Mouse (Mus musculus) cerebellum, adult 8-10 months (tissue): ENCODE results near the gene Vps13c.

ENCODE experiments used
- DNase-seq: peaks from one replicate; pipeline ENCODE4 v3.0.0; 2022

Vps13c gene

GRCm38 (mm10) chr9:67886981-67887720 is 47.0 kb downstream of the Vps13c start:
- no peak for DNase-seq

GRCm38 (mm10) chr9:67893474-67893873 is 53.3 kb downstream of the Vps13c start:
- DNase-seq: no peak

DNA sequence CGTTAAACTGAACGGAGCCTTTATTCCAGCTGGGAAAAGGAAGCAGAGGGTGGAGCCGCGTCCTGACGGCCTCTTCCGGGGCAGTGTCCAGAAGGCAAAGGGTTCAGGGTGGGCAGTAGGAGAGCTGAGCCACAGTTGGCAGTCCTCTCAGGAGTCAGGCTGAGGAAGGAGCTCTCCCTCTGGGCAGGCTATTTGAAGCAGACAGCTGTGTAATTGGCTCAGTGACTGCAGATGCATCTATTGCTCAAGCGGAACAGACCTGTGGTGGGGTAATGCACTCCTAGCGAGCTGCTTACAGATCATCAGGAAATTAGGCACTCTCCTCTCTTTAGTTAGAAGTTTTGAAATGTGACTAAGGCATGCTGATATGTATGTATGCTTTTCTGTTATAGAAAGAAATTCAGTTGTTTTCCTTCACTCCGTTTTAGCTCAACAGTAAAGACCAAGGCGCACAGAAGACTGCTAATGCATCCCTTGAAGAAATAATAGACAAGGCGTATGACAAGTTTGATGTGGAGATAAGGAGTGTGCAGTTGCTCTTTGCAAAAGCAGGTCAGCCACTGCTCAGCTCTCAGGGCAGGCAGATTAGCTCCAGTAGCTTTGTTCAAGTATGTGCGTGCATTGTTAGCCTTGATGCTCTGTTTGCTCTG is 56.6 kb downstream of the Vps13c start:
- no peak for DNase-seq

- DNase-seq: no peak
These were observed 60.2 kb downstream of the Vps13c start for GRCm38 (mm10) chr9:67900398-67900797.

DNA sequence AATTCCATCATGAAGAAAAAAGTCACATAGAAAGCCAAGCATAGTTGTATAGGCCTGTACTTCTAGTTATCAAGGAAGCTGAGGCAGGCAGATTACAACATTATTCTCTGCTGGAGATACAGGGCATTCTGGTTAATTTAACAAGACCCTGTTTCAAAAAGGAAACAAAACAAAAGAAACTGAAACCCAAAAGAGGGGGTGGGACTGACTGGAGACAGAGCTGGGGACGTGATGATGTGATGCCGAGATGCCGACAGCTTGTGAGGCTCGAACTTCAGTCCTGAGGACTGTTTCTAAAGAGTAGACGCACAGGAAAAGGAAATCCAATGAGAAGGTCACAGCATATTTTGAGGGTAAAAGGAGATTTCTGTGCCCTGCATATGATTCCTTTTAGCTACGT is 64.2 kb downstream of the Vps13c start:
- no peak for DNase-seq

GRCm38 (mm10) chr9:67905541-67905940 is 65.3 kb downstream of the Vps13c start:
- DNase-seq: no peak

- DNase-seq: no peak
These were observed 74.5 kb downstream of the Vps13c start for GRCm38 (mm10) chr9:67914681-67915080.

DNA sequence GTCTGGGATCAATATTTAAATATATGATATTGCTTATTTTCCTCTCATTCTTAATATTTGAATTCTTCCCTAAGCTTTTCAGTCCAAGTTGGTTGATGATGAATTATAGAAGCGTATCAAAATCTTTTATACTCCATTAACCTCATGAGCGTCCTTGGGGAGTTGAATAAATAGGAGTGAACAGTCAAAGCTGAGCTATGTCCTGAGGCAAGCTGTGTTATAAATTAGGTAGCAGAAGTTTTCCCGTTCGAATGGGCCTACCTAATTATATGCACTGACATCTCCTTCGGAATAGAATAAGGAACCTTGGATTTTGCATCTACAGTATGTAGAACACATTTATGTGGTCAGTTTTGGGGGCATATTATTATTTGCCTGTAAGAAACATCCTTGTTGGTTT is 82.2 kb downstream of the Vps13c start:
- DNase-seq: no peak

DNA sequence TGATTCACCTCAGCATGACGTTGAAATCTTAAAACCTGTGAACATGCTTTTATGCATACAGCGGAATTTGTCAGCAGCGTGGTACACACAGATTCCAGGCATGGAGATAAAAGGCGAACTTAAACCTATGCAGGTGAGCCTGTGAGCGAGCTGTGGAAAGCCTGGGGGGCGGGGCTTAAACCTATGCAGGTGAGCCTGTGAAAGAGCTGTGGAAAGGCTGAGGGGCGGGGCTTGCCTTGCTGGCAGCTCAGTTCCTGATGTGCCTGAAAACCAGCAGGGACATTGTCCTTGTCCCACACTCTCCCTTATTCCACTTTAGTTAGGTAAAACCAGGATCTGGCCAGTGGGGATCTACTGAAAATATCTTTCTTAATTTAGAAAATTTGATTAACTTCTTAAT is 90.4 kb downstream of the Vps13c start:
- no peak for DNase-seq

DNA sequence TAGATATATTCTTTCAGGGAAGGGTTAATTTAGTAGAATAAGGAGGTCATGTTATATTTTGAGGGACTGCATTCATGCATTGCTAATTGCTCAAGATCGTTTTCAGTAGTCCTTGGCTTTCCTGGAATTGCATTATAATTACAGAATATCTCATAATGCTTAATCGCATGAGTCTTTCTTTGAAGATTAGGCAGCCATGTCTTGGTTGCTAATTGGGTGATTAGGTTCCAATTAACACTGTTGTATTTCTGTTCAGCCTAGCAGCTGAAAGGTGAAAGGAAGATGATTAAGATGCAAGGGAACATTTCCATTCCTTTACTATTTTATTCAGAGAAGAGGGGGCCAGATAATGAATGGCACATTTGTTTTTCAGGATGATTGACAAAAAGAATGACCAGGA is 97.1 kb downstream of the Vps13c start:
- no peak for DNase-seq

GRCm38 (mm10) chr9:67955466-67956010 is 115.3 kb downstream of the Vps13c start:
- DNase-seq: no peak

- no peak for DNase-seq
These were observed 121.8 kb downstream of the Vps13c start for GRCm38 (mm10) chr9:67961953-67962352.

DNA sequence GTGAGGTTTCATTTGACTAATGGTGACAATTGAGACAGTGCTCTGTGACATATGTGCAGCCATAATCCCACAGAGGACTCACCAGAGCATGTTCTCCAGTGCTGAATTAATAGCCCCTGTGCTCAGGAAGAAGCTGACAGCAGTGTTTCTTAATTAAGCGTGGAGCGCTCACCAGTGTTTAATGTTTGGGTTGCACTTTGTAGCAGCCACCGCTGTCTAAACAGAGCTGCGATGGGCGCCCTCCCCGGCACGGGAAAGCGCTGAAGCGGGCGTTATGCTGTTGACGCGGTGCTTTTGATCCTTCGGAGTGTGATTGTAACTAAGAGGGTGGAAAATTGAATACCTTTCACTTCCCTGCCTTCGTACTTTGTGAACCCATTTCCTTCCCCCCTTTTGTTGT is 125.7 kb downstream of the Vps13c start:
- DNase-seq: no peak

DNA sequence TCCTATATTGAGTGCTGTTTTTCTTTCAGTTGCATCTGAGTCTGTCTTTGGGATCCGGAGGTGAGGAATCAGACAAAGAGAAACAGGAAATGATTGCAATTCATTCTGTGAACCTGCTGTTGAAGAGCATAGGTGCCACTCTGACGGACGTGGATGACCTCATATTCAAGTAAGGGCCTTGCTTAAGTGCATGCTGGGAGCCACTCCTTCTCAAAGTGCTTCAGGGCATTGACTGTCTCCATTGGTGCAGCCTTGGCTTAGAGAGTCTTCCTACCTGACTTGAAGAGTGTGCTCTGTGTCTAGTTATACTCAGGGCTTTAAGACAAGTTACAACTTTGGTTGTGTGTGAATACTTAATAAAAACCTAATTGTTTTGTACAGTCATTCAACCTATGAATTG is 126.8 kb downstream of the Vps13c start:
- no peak for DNase-seq

- peak; percentile 11 for DNase-seq
These were observed 133.3 kb downstream of the Vps13c start for GRCm38 (mm10) chr9:67973451-67973850.

GRCm38 (mm10) chr9:67975491-67975890 is 135.3 kb downstream of the Vps13c start:
- no peak for DNase-seq

DNA sequence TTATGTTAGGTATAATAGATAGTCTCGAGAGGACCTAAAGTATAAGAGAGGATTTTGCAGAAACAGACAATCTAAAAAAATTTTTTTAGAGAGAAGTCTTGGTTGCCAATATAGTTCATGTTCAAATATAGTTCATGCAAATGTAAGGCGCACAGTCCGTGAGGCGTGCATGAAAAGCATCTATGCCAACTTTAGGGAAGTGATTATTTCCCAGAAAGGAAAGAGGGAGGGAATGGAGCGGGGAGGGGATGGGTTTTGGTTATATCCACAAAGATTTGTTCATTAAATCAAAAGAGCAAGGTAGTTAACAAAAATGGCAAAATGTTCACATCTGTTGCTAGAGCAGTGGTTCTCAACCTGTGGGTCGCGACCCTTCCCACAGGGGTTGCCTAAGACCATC is 166.4 kb downstream of the Vps13c start:
- no peak for DNase-seq

DNA sequence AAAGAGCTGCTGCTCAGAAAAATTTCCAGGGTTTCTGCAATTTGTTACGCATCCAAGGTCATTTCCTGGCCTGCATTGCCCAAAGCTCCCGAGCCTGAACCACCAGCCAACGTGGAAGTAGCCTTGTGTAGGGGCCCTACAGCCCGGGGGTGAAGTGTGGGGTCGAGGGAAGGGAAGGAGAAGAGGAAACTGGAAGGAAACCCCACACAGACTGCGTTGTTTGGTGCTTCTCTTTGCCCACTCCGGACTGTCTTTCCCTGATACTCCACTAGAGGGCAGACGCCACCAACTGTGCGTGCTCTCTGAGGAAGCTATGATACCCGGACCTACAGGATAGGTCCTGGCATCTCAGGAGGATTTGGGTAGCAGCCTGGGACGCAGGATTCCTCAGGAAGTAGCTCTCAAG is 174.8 kb downstream of the Vps13c start:
- peak; percentile 79 for DNase-seq

DNA sequence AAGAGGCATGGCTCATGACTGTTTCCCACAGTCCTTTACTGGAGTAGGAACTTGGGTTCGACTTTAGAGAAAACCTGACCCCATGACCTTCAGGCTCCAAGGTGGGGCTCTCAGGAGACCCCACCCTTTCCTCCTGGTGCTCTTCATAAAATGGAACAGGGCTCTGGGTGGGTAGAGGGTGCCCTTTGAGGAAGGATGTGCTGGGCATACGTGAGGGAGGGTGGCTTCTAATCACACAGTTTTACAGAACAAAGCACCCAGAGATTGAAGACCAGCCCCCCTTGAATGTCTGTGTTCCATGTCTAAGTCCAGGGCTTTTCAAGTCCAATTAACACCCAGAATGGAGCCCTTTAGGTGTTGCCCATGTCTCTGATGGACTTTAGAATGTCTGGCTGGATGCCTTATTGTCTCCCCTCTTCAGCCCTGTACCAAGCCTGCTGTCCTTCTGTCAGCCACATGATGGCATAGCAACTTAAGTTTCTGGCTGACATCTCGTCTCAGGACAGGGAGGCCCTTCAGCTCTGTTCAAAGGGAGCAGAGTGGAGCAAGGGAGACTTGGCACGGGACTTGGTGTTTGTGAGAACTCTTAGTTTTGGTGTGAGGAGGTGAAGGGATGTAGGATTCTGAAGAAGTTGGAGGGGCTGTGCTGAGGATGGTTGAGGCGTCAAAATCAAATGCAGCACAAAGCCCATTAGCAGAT is 176.2 kb downstream of the Vps13c start:
- DNase-seq: peak; percentile 19

DNA sequence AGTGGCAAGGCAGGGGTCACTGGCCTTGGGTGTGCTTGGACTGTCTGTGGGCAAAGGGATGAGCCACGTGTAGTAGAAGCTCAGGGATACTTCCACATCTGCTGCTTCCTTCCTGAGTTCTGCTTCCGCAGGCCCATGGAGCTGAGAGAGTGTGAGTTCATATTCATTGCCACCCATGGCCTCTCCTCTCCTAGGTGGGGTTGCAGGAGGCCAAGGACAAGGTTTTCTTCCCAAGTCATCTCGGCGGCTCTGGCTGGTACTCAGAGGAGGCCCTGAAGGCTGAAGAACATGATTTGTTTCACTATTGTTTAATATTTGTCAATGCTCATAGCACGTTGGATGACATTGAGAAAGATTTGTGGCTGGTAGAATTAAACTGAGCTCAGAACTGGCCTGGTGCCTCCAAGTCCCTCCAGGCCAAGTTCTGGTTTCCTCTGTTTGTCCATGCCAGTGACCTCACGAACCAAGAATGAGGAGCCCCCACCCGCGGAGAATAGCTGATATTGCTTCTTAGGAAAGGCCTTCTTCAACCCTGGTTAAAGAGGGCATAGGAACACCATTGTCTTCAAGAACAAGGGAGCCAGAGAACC is 180.7 kb downstream of the Vps13c start:
- DNase-seq: no peak

DNA sequence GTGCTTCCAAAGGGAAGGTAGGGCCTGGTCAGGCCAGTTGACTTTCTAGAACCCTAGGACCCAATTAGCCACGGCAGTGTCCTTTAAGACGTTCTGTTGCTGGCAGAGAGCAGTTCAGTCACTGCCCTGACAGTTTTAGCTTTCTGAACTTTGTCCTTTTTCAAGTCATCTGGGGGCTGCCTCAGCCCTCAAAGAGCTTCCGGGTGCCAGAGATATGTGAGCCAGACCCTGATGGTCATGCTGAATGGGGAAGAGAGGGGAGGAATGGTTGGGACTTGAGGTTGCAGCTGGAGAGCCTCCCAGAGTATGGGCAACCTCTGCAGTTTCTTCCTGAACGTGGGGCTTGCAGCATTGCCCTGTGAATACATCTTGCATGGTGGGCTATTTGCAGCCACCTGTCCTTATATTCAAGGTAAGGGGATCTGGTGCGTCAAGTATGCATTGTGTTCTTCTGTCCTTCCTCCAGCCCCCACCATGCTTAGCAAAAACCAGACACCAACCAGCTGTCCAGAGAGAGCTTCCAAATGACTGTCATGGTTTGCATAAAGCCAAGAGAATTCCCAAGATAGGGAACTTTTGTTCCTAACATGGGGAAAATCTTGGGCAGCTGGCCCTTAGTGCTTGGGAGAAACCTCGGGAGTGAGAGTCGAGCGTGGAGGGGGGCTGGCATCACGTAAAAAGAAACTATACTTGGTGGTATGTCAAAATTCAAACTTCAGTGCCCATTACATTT is 182.3 kb downstream of the Vps13c start:
- DNase-seq: no peak

- no peak for DNase-seq
These were observed 188.4 kb downstream of the Vps13c start for GRCm38 (mm10) chr9:68028631-68029030.

GRCm38 (mm10) chr9:68033771-68034170 is 193.6 kb downstream of the Vps13c start:
- no peak for DNase-seq
